ENCODE assay signal across 8 mouse cellular contexts in genomic region chr5:144769067-144769482, GRCm38 (mm10). TPM values are rescaled to one million over a fixed set of nuclear protein-coding genes. Genes with fewer than 3 reads are reported as not detected.
DNase-seq lines count a peak whose midpoint lies in the region; ATAC-seq and TF ChIP-seq lines count a peak whose summit lies in the region.

No protein-coding gene starts in this region.

- no peak for DNase-seq in left cerebral cortex, adult 2 months (ENCODE audit: extremely low spot score in 1 of 2, low spot score in 2 of 2)
- no peak for DNase-seq in left cerebral cortex, postnatal 25 days (ENCODE audit: low spot score in 2 of 2)
- no peak for DNase-seq in frontal cortex, postnatal 25 days (ENCODE audit: low spot score in 2 of 2)
- DNase-seq in layer of hippocampus, adult 11-12 months (ENCODE audit: low spot score): no peak
- no peak for DNase-seq in lung, postnatal 14 days

- no peaks in the 10 kb centered on the region for H3K9me3 ChIP-seq in hindbrain, embryonic 13.5 days
- no peaks in the 10 kb centered on the region for H3K9me3 ChIP-seq in midbrain, embryonic 16.5 days (replicated peaks; ENCODE audit: control insufficient read depth, low read length, poor library complexity, severe bottlenecking)

- peaks cover 35% of the 10 kb centered on the region for H3K36me3 ChIP-seq in hindbrain, embryonic 13.5 days
- H3K36me3 ChIP-seq in midbrain, embryonic 16.5 days (ENCODE audit: control insufficient read depth, insufficient read depth, low read length): peaks cover 8% of the 10 kb centered on the region; the same call in 1 of the 2 replicates

- H3K27me3 ChIP-seq in hindbrain, embryonic 13.5 days: no peaks in the 10 kb centered on the region
- H3K27me3 ChIP-seq in midbrain, embryonic 16.5 days (ENCODE audit: control insufficient read depth, insufficient read depth, low read depth, low read length): no peaks in the 10 kb centered on the region

- no peak for TF ChIP-seq CTCF in left cerebral cortex, adult 2 months (IDR thresholded peaks at IDR 0.05)

- intact Hi-C loops in left cerebral cortex, adult 2 months (cut with DNase I): no loop called here
- intact Hi-C loops in left cerebral cortex, postnatal 25 days (cut with DNase I): no loop called here

- peak overlapping the region; percentile 94 for H3K9ac ChIP-seq in hindbrain, embryonic 13.5 days
- H3K9ac ChIP-seq in midbrain, embryonic 16.5 days (ENCODE audit: low read depth, low read length): peak overlapping the region; percentile 92

- H3K4me2 ChIP-seq in hindbrain, embryonic 13.5 days: peak overlapping the region; percentile 84
- H3K4me2 ChIP-seq in midbrain, embryonic 16.5 days (ENCODE audit: low read length): peak overlapping the region; percentile 85

- ATAC-seq in hindbrain, embryonic 13.5 days (ENCODE audit: low FRiP score): peak; percentile 7; the same call in 1 of the 2 replicates
- ATAC-seq in midbrain, embryonic 16.5 days: peak; percentile 10

- H3K4me3 ChIP-seq in left cerebral cortex, adult 2 months: peak overlapping the region; percentile 83
- H3K4me3 ChIP-seq in brown adipose tissue, adult 24 weeks (ENCODE audit: insufficient read depth, low read depth, low read length): peak overlapping the region; percentile 96
- H3K4me3 ChIP-seq in hindbrain, embryonic 13.5 days: peak overlapping the region; percentile 83
- H3K4me3 ChIP-seq in midbrain, embryonic 16.5 days (ENCODE audit: low read depth, low read length): peak overlapping the region; percentile 82

- 35% methylated on average over 8 of the region's 8 CpGs for WGBS in hindbrain, embryonic 13.5 days
- WGBS in midbrain, embryonic 16.5 days: 22% methylated on average over 8 of the region's 8 CpGs

- peaks cover 2% of the 10 kb centered on the region; the same call in 1 of the 2 replicates for H3K4me1 ChIP-seq in brown adipose tissue, adult 24 weeks (ENCODE audit: control insufficient read depth, insufficient read depth, insufficient read length, low read length)
- H3K4me1 ChIP-seq in hindbrain, embryonic 13.5 days (replicated peaks): peaks cover 16% of the 10 kb centered on the region
- peaks cover 14% of the 10 kb centered on the region for H3K4me1 ChIP-seq in midbrain, embryonic 16.5 days (ENCODE audit: control insufficient read depth, insufficient read depth, low read length)

- H3K27ac ChIP-seq in left cerebral cortex, adult 2 months: peak overlapping the region; percentile 99
- no peak overlapping the region for H3K27ac ChIP-seq in brown adipose tissue, adult 24 weeks (replicated peaks; ENCODE audit: low read depth, low read length)
- no peak overlapping the region; the same call in 1 of the 2 replicates for H3K27ac ChIP-seq in hindbrain, embryonic 13.5 days
- peak overlapping the region; percentile 99 for H3K27ac ChIP-seq in midbrain, embryonic 16.5 days (ENCODE audit: low read length)

RNA-seq across cellular contexts. Expression of gene Trrap, which starts 1.5 kb away (rescaled TPM):
- total RNA-seq in left cerebral cortex, adult 2 months (2021): 100 to 1,000 TPM; 169 to 170 TPM
- 100 to 1,000 TPM; 154 to 169 TPM for total RNA-seq in left cerebral cortex, postnatal 25 days (2021)
- polyA plus RNA-seq in brown adipose tissue, adult 24 weeks (2012; ENCODE audit: insufficient read depth, insufficient read length, missing spikeins): 12.9 and 13.5 TPM in 2 replicates
- 72.1 and 72.8 TPM in 2 replicates for polyA plus RNA-seq in hindbrain, embryonic 13.5 days (2015; fragmentation: Nextera tagmentation; extraction: Ambion mirVana)
- 71.4 and 77.7 TPM in 2 replicates for polyA plus RNA-seq in midbrain, embryonic 16.5 days (2015; fragmentation: Nextera tagmentation; extraction: Ambion mirVana)

RNA-seq across cellular contexts. Expression of gene Tmem130, which starts 7.5 kb away (rescaled TPM):
- total RNA-seq in left cerebral cortex, adult 2 months (2021): 100 to 1,000 TPM; 169 to 188 TPM
- total RNA-seq in left cerebral cortex, postnatal 25 days (2021): 100 to 1,000 TPM; 174 to 185 TPM
- polyA plus RNA-seq in brown adipose tissue, adult 24 weeks (2012; ENCODE audit: insufficient read depth, insufficient read length, missing spikeins): not detected in 2 replicates
- 196 and 224 TPM in 2 replicates for polyA plus RNA-seq in hindbrain, embryonic 13.5 days (2015; fragmentation: Nextera tagmentation; extraction: Ambion mirVana)
- polyA plus RNA-seq in midbrain, embryonic 16.5 days (2015; fragmentation: Nextera tagmentation; extraction: Ambion mirVana): 534 and 580 TPM in 2 replicates

Comparison
In these comparisons a context has a peak if more than half of its experiments do, and no peak if none do; other contexts are left out.
1. H3K27ac ChIP-seq: peak in left cerebral cortex, adult 2 months (single experiment) and midbrain, embryonic 16.5 days (single experiment); none in brown adipose tissue, adult 24 weeks (single experiment) and hindbrain, embryonic 13.5 days (single experiment).
2. RNA of gene Tmem130, which starts 7.5 kb away (polyA plus RNA-seq): 534 to 580 TPM in midbrain, embryonic 16.5 days and 196 to 224 TPM in hindbrain, embryonic 13.5 days; not detected in brown adipose tissue, adult 24 weeks; every median in the first group is over 100 times any median in the second.
3. Peak in every context shown above with its lines, with median percentiles within 50 percentile points of each other: H3K4me3 ChIP-seq.